8 mouse cellular contexts compared by ENCODE assay signal in the genomic region with DNA sequence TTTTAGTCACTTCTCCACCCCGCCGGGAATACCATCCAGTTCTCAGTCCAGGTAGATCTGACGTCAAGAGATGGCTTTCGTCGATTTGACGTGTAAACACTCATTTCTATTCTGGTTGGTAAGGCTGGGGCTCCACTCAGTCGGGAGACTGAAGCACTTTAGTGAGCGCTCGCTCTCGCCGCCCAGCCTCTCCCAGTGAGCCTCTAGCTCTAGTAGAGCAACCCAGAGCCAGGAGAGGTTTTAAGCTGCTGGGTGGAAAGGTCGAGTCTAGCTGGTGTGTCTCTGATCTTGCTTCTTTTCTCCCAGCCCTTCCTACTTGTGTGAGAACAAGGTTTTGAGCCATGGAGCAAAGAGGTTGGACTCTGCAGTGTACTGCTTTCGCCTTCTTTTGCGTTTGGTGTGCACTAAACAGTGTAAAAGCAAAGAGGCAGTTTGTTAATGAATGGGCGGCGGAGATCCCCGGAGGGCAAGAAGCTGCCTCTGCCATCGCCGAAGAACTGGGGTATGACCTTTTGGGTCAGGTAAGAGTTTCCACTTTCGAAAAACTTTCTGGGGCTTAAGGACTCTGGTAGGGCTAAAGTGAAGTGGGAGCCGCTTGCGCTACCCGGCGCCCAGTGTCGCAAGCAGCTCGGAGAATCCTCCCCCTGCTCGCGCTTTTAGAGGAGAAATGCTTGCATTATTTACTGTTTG. TPM values are rescaled to one million over a fixed set of nuclear protein-coding genes. Genes with fewer than 3 reads are reported as not detected.
DNase-seq lines count a peak whose midpoint lies in the region; ATAC-seq and TF ChIP-seq lines count a peak whose summit lies in the region.

A gene (plus strand): TSS at position 106 of the 690 bp plus-strand sequence.

- intact Hi-C loops in left cerebral cortex, adult 2 months (cut with DNase I) = loop anchor here (2.0 to 5.0 kb wide), 3 partner anchors 23 to 228 kb away; no protein-coding TSS in a partner anchor

- H3K4me3 ChIP-seq in left cerebral cortex, adult 2 months = peak within 1 kb of the TSS; percentile 64
- no peak within 1 kb of the TSS for H3K4me3 ChIP-seq in myocyte

- no peaks in the 10 kb centered on the region for H3K79me2 ChIP-seq in myocyte (ENCODE audit: control insufficient read depth, insufficient read depth)

- no peak for TF ChIP-seq CTCF in left cerebral cortex, adult 2 months (IDR thresholded peaks at IDR 0.05)

- H3ac ChIP-seq in myocyte (ENCODE audit: control insufficient read depth, insufficient read length) = no peak within 1 kb of the TSS

- no peak for TF ChIP-seq POLR2A in myocyte (IDR thresholded peaks at IDR 0.05; ENCODE audit: insufficient read length, low read depth)

- peak; percentile 24 for DNase-seq in layer of hippocampus, adult 11-12 months (ENCODE audit: low spot score)
- DNase-seq in layer of hippocampus, adult 9-10 months (ENCODE audit: low spot score) = no peak
- DNase-seq in cerebellum, adult 18-20 months = peak; percentile 31 to 39
- DNase-seq in left cerebral cortex, adult 2 months (ENCODE audit: extremely low spot score in 1 of 2, low spot score in 2 of 2) = peak; percentile 38 to 65
- DNase-seq in B cell, adult 2 months = no peak
- no peak for DNase-seq in spleen, postnatal 10 days (ENCODE audit: low spot score in 2 of 2)

- peak; percentile 85 for ATAC-seq in frontal cortex, adult (ENCODE audit: low TSS enrichment)

- peak within 1 kb of the TSS; percentile 60 for H3K4me2 ChIP-seq in myocyte (ENCODE audit: low read depth)

- no peaks in the 10 kb centered on the region for H3K36me3 ChIP-seq in myocyte (ENCODE audit: control insufficient read depth, insufficient read depth)

- H3K27ac ChIP-seq in left cerebral cortex, adult 2 months = peak within 1 kb of the TSS; percentile 75

- H3K27me3 ChIP-seq in myocyte (ENCODE audit: control insufficient read depth, insufficient read depth, insufficient read length) = no peaks in the 10 kb centered on the region

TF ChIP-seq in myocyte, 11 proteins besides CTCF, POLR2A, EP300 and RAD21:
- TF ChIP-seq MYOD1 (IDR thresholded peaks at IDR 0.05; ENCODE audit: control insufficient read depth in 1 of 3, insufficient read length in 2 of 3, low read depth in 2 of 3) = no peak
- TF ChIP-seq MAX (IDR thresholded peaks at IDR 0.05; ENCODE audit: low read depth) = no peak
- TF ChIP-seq E2F4 (IDR thresholded peaks at IDR 0.05; ENCODE audit: insufficient read depth) = no peak
- TF ChIP-seq REST (IDR thresholded peaks at IDR 0.05; ENCODE audit: insufficient read depth, insufficient read length) = no peak
- no peak for TF ChIP-seq MYOG (IDR thresholded peaks at IDR 0.05; ENCODE audit: control insufficient read depth in 1 of 3, insufficient read depth in 1 of 3, insufficient read length in 2 of 3, low read depth in 2 of 3)
- no peak for TF ChIP-seq TCF12 (IDR thresholded peaks at IDR 0.05; ENCODE audit: insufficient read depth, poor library complexity, severe bottlenecking)
- TF ChIP-seq SRF (IDR thresholded peaks at IDR 0.05; ENCODE audit: control insufficient read depth, insufficient read length, low read depth) = no peak
- no peak for TF ChIP-seq POLR2AphosphoS2 (IDR thresholded peaks at IDR 0.05; ENCODE audit: insufficient read length, low read depth)
- TF ChIP-seq CEBPB (IDR thresholded peaks at IDR 0.05; ENCODE audit: insufficient read depth, poor library complexity, severe bottlenecking) = no peak
- TF ChIP-seq USF1 (IDR thresholded peaks at IDR 0.05; ENCODE audit: low read depth) = no peak

RNA-seq across cellular contexts. Expression of the gene that starts here (rescaled TPM):
- total RNA-seq in left cerebral cortex, adult 2 months (2021) = 10 to 100 TPM; 48.3 to 51.5 TPM
- polyA plus RNA-seq in myocyte (2012; fragmentation: generic; extraction: Trizol) = not detected

Comparison
In these comparisons a context has a peak if more than half of its experiments do, and no peak if none do; other contexts are left out.
1. DNase-seq: peak in layer of hippocampus, adult 11-12 months (single experiment), cerebellum, adult 18-20 months (2 of 2) and left cerebral cortex, adult 2 months (2 of 2); none in layer of hippocampus, adult 9-10 months (single experiment), B cell, adult 2 months (0 of 2) and spleen, postnatal 10 days (0 of 2).